Mouse (Mus musculus) midbrain, embryonic 16.5 days (tissue): ENCODE measurements at regions not wholly inside any gene's neighbourhood (a gene's known extent, or its start where the extent isn't known, plus 50 kb on each side); places are given as distances from the start of the nearest gene placed in this dataset.

Experiments
- ATAC-seq: fragments of 200-750 bp; cut with Nextera tagmentation; 2 replicates; pipeline ENCODE4 v1.8.0; 2017; ENCODE audit warnings: moderate TSS enrichment
- H3K27ac ChIP-seq: fragments of 300-500 bp; sonication (generic); 2 replicates; pipeline ENCODE4 v1.5.1; 2014; ENCODE audit warnings: mild to moderate bottlenecking, low read length, mixed read lengths
- H3K27me3 ChIP-seq: fragments of 300-500 bp; sonication (generic); 2 replicates; pipeline ENCODE4 v1.6.1; 2014; ENCODE audit warnings: low read depth, low read length, mixed read lengths; ENCODE audit not compliant: control insufficient read depth, insufficient read depth
- H3K36me3 ChIP-seq: fragments of 300-500 bp; sonication (generic); 2 replicates; pipeline ENCODE4 v1.6.1; 2014; ENCODE audit warnings: mild to moderate bottlenecking, low read length, moderate library complexity, mixed read lengths; ENCODE audit not compliant: control insufficient read depth, insufficient read depth
- H3K4me1 ChIP-seq: fragments of 300-500 bp; sonication (generic); 2 replicates; pipeline ENCODE4 v1.6.1; 2014; ENCODE audit warnings: mild to moderate bottlenecking, low read length, mixed read lengths; ENCODE audit not compliant: control insufficient read depth, insufficient read depth
- H3K4me2 ChIP-seq: fragments of 300-500 bp; sonication (generic); 2 replicates; pipeline ENCODE4 v1.6.1; 2014; ENCODE audit warnings: mild to moderate bottlenecking, low read length, mixed read lengths
- H3K4me3 ChIP-seq: fragments of 300-500 bp; sonication (generic); 2 replicates; pipeline ENCODE4 v1.5.1; 2014; ENCODE audit warnings: low read depth, mild to moderate bottlenecking, low read length, moderate library complexity, mixed read lengths
- H3K9ac ChIP-seq: fragments of 300-500 bp; sonication (generic); 2 replicates; pipeline ENCODE4 v1.6.1; 2014; ENCODE audit warnings: low read depth, low read length, mixed read lengths
- H3K9me3 ChIP-seq: fragments of 300-500 bp; sonication (generic); replicated peaks from 2 replicates; pipeline ENCODE4 v1.6.1; 2014; ENCODE audit warnings: mild to moderate bottlenecking, low read length, mixed read lengths; ENCODE audit not compliant: control insufficient read depth, poor library complexity, severe bottlenecking
- WGBS: fragments of 180-500 bp; shearing (Covaris S2); extraction: QIAGEN DNeasy Blood & Tissue Kit; methylation state at CpG from one replicate; pipeline ENCODE4 v1.1.7; 2014; 5-methylcytosine and 5-hydroxymethylcytosine counted together

GRCm38 (mm10) chr2:159138603-159139002 lies 344.0 kb downstream of the Dhx35 start:
- ATAC-seq, result no peak
- Histone ChIP-seq H3K36me3 (no peaks in the 10 kb centered on the region), H3K27ac (no peak overlapping the region), H3K9ac (no peak overlapping the region), H3K4me3 (no peak overlapping the region), H3K4me1 (no peaks in the 10 kb centered on the region), H3K27me3 (no peaks in the 10 kb centered on the region), H3K9me3 (no peaks in the 10 kb centered on the region), H3K4me2 (no peak overlapping the region)
- 94% methylated on average over 2 of the region's 2 CpGs for WGBS

GRCm38 (mm10) chr2:159145980-159146379 lies 351.4 kb downstream of the Dhx35 start:
- H3K4me1 ChIP-seq, result no peaks in the 10 kb centered on the region
- ATAC-seq, result no peak
- H3K27me3 ChIP-seq, result no peaks in the 10 kb centered on the region
- no peaks in the 10 kb centered on the region for H3K36me3 ChIP-seq
- no peak overlapping the region for H3K4me3 ChIP-seq
- 89% methylated on average over 6 of the region's 6 CpGs for WGBS
- 0 out of 2 replicates have a peak, but pooled peaks cover 2% of the 10 kb centered on the region for H3K9me3 ChIP-seq
- no peak overlapping the region for H3K27ac ChIP-seq
- H3K4me2 ChIP-seq, result no peak overlapping the region
- no peak overlapping the region for H3K9ac ChIP-seq

- H3K9ac ChIP-seq, result no peak overlapping the region
- 44% methylated on average over 7 of the region's 7 CpGs for WGBS
- no peaks in the 10 kb centered on the region for H3K36me3 ChIP-seq
- H3K27me3 ChIP-seq, result no peaks in the 10 kb centered on the region
- H3K9me3 ChIP-seq, result 0 out of 2 replicates have a peak, but pooled peaks cover 3% of the 10 kb centered on the region
- no peak for ATAC-seq
- H3K4me3 ChIP-seq, result no peak overlapping the region
- no peak overlapping the region for H3K27ac ChIP-seq
- no peaks in the 10 kb centered on the region for H3K4me1 ChIP-seq
- H3K4me2 ChIP-seq, result no peak overlapping the region
Observed at GRCm38 (mm10) chr2:159163985-159164384, 369.4 kb downstream of the Dhx35 start.

GRCm38 (mm10) chr2:159168553-159169064 lies 374.0 kb downstream of the Dhx35 start:
- no peak for ATAC-seq
- no peak overlapping the region for H3K9ac ChIP-seq
- no peaks in the 10 kb centered on the region for H3K4me1 ChIP-seq
- H3K4me3 ChIP-seq, result no peak overlapping the region
- H3K27ac ChIP-seq, result no peak overlapping the region
- H3K4me2 ChIP-seq, result no peak overlapping the region
- WGBS, result 75% methylated on average over 7 of the region's 7 CpGs
- no peaks in the 10 kb centered on the region for H3K27me3 ChIP-seq
- H3K36me3 ChIP-seq, result no peaks in the 10 kb centered on the region
- no peaks in the 10 kb centered on the region for H3K9me3 ChIP-seq

- Histone ChIP-seq H3K9ac (no peak overlapping the region), H3K4me3 (no peak overlapping the region), H3K36me3 (no peaks in the 10 kb centered on the region), H3K4me2 (no peak overlapping the region), H3K9me3 (no peaks in the 10 kb centered on the region), H3K27ac (no peak overlapping the region), H3K4me1 (no peaks in the 10 kb centered on the region), H3K27me3 (no peaks in the 10 kb centered on the region)
- no peak for ATAC-seq
- 50% methylated on average over 7 of the region's 7 CpGs for WGBS
Observed at GRCm38 (mm10) chr2:159196156-159196555, 401.5 kb downstream of the Dhx35 start.

GRCm38 (mm10) chr2:159232266-159232665 lies 437.7 kb downstream of the Dhx35 start:
- Histone ChIP-seq H3K4me2 (no peak overlapping the region), H3K27ac (no peak overlapping the region), H3K9ac (no peak overlapping the region), H3K4me3 (no peak overlapping the region), H3K36me3 (no peaks in the 10 kb centered on the region), H3K9me3 (no peaks in the 10 kb centered on the region), H3K27me3 (no peaks in the 10 kb centered on the region), H3K4me1 (no peaks in the 10 kb centered on the region)
- 33% methylated on average over 2 of the region's 2 CpGs for WGBS
- ATAC-seq, result no peak

- H3K9ac ChIP-seq, result no peak overlapping the region
- H3K27ac ChIP-seq, result no peak overlapping the region
- H3K9me3 ChIP-seq, result no peaks in the 10 kb centered on the region
- 23% methylated on average over 6 of the region's 6 CpGs for WGBS
- H3K36me3 ChIP-seq, result no peaks in the 10 kb centered on the region
- H3K4me3 ChIP-seq, result no peak overlapping the region
- H3K27me3 ChIP-seq, result no peaks in the 10 kb centered on the region
- H3K4me2 ChIP-seq, result no peak overlapping the region
- no peak for ATAC-seq
- H3K4me1 ChIP-seq, result no peaks in the 10 kb centered on the region
Observed at GRCm38 (mm10) chr2:159235000-159235399, 440.4 kb downstream of the Dhx35 start.

- ATAC-seq, result no peak
- Histone ChIP-seq H3K27ac (no peak overlapping the region), H3K27me3 (no peaks in the 10 kb centered on the region), H3K4me3 (no peak overlapping the region), H3K4me1 (no peaks in the 10 kb centered on the region), H3K9ac (no peak overlapping the region), H3K4me2 (no peak overlapping the region), H3K9me3 (no peaks in the 10 kb centered on the region), H3K36me3 (no peaks in the 10 kb centered on the region)
- 86% methylated on average over 6 of the region's 6 CpGs for WGBS
Observed at GRCm38 (mm10) chr2:159250065-159250464, 455.5 kb downstream of the Dhx35 start.

GRCm38 (mm10) chr2:159250993-159251665 lies 456.5 kb downstream of the Dhx35 start:
- H3K9me3 ChIP-seq, result no peaks in the 10 kb centered on the region
- H3K4me1 ChIP-seq, result no peaks in the 10 kb centered on the region
- H3K36me3 ChIP-seq, result no peaks in the 10 kb centered on the region
- no peak for ATAC-seq
- H3K9ac ChIP-seq, result no peak overlapping the region
- no peaks in the 10 kb centered on the region for H3K27me3 ChIP-seq
- H3K4me2 ChIP-seq, result no peak overlapping the region
- 79% methylated on average over 6 of the region's 6 CpGs for WGBS
- H3K4me3 ChIP-seq, result no peak overlapping the region
- no peak overlapping the region for H3K27ac ChIP-seq
